Mouse (Mus musculus) left cerebral cortex, adult 18-20 months (tissue): Measurements from ENCODE around the gene Cracr2a. TPM values are rescaled to one million over a fixed set of nuclear protein-coding genes. Genes with fewer than 3 reads are reported as not detected.

Experiments used
- DNase-seq, 2 experiments: peaks; one replicate each; pipeline ENCODE4 v3.0.0; 2021 to 2022; ENCODE audit warnings: low spot score in 2 of 2, mixed read lengths in 1 of 2
- total RNA-seq, 2 experiments: library from RNA; stranded (reverse); gene quantifications; 2 replicates each; pipeline ENCODE4 v1.2.3; 2021

Cracr2a gene
- total RNA-seq, 2 experiments from 2014 or later: 1.5 to 3.0 TPM

DNA sequence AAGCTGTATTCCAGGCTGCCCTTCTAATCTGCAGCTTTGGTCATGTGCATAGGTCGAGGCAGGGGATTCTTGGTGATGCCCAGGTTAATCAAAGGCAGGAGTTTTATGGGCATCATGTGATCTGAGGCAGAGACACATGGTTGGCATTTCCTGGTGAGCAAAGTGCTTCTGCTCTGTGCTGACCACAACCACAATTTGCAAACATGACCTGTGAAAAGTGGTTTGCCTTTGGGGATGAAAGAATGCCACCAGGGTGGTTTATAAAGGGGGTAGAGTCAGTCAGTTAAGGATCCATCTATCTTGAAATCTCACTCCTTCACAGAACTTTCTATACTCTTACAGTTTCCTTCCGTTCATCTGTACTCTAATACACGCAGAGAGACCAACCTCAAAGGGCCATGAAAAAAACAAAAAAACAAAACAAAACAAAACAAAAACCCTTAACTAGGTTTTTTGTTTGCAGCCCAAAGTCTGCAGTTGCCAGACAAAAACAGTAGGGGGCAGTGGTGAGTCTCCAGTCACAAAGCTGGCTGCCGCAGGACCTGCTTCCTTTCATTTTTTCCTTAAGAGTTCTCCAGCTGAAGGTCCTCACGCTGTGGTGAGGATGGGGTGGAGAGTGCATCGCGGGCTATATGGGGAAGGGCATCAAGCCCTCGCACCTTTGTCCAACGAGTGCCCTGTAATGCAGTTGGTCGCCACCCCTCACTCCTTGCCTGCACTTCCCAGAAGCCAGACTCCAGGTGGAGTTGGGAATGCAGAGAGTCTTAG, 56.3 kb downstream of the Cracr2a start:
- DNase-seq: peak; percentile 41 to 49

DNA sequence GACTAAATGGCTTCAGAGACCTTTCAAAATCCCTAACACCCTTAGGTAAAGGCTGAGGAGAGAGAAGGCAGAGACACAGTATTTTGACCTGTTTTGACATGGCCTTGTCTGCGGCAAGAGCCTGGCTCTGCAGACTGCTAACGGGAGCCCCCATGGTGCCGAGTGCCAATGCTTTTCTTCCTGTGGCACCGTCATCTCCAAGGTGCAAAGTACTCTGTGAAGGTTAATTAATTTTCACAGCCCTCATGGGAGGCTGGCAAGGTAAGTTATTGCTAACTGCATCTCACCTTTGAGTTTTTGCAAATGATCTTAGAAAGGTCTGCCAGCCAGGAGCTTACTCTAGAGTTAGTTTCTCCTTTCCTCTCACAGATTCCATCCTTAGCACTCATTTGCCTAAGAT, 57.5 kb downstream of the Cracr2a start:
- DNase-seq: no peak

DNA sequence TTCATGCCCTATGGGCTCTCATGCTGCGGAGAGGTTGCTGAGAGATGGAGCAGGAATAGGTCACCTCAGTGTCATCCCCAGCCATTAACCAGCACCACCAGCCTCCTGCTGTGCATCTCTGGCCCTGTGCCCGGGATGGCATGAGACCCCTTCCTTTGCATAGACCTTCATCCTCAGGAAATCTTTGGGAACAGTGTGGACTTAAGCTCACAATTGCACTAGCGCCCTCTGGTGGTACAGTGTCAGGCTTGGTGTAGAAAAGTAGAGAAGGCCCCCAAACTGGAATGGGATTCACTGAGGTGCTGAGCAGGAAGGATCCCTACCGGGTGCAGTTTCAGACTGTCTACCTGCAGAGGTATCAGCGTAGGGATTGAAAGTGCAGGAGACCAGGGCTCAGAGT, 64.0 kb downstream of the Cracr2a start:
- DNase-seq: peak; percentile 75 to 82

DNA sequence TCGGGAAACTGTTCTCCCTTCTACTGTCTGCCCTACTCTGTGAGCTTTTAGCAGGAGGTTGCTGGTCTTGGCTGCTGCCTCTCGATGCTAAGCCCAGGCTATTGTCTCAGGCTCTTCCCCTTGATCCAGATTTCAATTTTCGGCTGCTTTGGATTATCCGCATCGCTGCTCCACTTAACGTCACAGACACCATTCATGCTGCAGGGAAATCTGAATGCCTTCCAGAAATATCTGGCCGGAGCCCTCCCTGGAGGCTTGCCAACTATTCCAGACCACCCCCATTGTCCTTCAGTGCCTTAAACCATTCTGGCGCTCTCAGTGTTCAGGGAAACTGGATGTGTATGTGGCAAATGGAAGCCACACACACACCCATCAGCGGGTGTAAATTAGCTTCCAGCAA, 66.3 kb downstream of the Cracr2a start:
- DNase-seq: no peak

DNA sequence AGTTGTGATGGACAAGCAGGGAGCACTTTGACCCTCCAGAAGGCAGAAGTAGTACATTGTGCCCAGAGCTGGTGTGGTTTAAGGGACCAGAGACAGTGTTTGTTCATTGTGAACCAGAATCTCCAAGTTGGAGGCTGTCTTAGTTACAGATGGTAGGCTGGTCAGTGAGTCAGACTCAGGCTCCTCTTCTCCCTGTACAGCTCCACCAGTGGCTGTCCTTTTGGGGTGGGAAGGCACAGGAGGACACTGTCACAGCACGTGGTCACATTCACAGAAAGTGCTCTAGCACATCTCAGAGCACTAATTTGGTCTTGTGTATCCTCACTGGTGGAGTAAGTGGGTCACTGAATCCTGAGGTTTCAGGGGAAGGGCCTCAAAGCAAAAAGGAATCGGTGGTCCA, 68.1 kb downstream of the Cracr2a start:
- no peak for DNase-seq

DNA sequence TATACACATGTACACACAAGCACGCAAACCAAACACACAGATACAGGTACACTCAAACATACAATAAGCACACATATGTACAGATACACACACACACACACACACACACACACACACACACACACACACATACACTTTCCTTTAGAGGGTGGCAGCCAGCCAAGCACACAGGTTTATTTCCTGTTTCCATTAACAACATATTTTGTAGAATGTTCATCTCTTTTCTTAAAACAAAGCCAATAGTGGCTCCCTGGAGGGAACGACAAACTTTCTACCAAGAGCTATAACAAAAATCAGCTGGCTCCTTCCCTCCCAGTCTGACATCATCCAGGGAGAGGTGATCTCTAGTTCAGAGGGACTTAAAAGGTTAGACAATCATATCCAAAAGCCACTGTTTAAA, 73.7 kb downstream of the Cracr2a start:
- no peak for DNase-seq

DNA sequence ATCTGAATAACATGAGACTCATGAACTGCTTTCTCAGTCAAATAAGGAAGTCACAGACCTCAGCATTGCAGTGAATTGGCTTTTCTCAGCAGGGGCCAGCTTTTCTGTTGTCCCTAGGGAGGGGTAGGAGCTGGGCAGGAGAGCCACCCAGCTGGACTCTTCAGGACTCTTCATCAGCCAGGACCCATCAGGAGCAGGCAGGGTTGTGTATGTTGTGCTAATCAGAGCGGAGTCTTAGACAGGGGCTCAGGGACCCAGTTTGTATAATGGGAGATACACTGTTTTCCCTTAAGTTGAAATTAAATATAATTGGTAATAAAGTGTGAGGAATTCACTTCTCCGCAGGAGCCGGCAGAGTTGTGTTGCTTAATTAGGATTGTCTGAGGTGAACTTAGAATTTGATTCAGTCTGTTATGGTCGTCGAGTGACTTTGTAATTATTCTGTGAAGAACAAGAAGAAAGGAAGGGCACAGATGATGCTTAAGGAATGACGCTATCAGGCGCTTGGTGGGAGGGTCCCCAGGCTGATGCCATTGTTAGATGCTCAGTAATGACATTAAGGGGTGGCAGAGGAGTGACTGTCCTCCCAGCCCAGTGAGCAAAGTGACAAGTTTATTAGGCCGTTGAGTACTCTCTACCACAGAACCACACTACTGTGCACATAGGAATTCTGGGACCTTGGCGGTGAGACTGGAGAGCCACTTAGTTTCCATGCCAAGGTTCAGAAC, 74.5 kb downstream of the Cracr2a start:
- no peak for DNase-seq

DNA sequence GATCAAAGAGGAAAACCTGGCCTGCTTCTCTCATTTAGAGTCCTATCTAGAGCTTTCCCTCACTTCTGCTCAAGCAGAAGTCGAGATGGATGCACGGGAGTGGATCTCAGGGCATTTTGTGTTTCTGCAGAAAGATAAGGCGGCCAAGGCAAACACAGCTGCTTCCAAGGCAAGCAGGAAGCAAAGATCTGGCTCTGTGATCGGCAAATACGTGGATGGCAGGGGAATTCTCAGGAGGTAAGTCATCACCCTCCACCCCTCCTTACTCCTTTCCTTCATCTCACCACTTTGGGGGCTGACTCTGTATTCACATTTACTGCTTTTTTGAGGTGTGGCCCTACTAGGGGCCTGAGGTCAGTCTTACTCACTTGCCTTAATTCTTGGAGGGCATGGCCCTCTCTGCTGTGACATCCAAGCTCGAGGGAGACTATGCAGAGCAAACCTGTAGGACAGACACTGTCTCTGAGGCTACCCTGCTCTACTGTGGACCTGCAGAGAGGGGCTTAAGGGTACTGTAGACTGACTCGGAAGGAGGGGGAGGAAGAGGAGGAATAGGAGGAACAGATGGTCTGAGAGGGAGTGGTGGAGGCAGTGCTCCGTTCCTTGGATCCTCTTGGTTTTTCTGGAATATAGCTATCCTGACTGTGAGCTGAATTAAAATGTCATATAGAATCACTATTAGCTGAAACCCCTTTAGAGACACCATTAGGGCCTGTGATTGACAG, 80.1 kb downstream of the Cracr2a start:
- no peak for DNase-seq

DNA sequence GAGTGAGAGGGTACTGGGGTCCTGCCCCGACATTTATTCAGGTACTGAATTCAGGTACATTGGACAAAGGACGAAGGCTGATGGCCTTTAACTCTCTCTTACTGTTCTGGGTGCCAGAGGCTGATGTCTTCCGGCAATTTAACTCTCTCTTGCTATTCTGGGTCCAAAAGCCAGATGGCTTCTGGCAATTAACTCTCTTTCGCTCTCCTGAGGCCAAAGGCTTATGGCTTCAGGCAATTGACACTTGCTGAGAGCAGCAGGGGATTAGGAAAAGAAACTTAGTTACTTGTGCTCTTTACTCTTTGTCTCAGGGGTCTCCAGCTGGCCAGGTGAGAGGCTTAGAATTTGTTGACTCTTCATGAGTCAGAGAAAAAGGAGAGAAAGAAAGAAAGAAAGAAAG, 94.8 kb downstream of the Cracr2a start:
- no peak for DNase-seq

DNA sequence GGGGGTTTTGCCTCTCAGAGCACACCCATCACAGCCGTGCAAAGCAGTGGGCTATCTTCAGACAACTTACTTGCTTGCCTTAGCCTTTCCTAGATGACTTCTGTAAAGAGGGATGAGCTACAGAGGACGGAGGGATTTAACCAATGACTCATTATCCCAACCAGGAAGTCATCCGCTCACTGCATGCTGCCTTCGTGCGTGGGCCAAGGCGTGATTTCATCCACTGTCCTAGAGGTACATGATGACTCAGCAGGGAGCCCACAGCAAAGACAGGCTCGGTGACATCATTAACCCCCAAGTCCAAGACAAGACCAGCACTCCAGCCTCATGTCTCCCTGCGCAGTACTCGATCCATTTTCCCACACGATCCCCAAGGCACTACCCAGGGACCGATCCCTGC, 96.0 kb downstream of the Cracr2a start:
- DNase-seq: peak; percentile 36 to 45

DNA sequence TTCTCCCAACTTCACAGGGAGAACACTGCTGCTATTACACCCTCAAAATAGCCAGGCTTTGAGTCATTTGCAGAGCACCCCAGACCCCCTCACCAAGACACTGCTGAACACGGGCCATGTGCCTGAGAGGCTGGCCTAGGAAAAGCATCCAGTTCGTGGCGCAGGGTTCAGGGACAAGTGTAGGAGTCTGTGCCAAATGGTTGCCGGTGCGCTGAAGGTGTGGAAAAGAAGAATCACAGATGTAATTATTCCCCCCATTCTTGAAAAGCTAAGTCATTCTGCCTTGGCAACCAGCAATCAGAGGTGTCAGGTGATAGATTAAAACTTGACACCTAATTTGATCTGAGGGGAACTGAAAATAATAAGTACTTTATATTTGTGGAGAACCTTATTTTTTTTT, 98.3 kb downstream of the Cracr2a start:
- no peak for DNase-seq

DNA sequence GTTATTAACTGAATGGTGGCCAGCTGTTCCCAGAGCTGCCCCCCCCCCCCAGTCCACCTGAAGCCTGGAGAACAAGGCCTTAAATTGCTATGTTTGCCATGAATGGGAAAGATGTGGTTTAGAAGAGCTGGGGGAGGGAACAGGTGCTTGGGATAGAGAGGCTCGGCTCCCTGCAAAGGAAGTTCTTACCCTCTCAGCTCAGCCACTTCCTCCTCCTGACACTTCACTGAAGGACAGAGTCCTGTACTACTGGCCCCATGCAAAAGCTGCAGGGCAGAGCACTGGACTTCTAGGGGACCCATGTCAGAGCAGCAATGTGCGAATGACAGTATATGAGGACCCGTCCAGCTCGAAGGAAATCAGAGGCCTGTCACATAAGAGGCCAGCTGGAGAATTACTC, 98.8 kb downstream of the Cracr2a start:
- no peak for DNase-seq

DNA sequence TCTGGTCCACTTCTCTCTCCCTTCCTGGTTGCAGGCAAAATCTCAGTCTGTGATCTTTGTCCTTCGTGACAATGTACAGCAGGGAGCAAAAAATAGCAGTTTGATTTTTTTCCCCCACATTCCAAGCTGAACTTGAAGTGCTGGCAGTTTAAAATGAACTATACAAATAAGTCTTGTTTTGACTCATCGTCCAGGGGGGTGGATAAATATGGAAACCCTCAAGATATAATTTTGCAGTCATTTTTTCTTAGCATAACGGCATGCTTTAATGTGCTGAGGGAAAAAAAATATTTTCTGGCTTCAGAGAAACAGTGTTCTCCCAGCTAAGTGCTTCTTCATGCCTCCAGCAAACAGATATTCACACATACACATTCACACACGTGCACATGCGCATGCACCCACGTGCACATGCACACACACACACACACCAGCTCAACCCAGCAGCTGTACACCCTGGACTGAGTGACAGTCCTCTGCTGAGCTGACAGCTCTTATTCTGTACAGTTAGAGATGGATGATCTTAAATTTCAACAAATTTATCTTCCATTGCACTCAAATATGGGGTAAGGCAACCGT, 100.7 kb downstream of the Cracr2a start:
- peak in 1 of 2 experiments; percentile 31 for DNase-seq

DNA sequence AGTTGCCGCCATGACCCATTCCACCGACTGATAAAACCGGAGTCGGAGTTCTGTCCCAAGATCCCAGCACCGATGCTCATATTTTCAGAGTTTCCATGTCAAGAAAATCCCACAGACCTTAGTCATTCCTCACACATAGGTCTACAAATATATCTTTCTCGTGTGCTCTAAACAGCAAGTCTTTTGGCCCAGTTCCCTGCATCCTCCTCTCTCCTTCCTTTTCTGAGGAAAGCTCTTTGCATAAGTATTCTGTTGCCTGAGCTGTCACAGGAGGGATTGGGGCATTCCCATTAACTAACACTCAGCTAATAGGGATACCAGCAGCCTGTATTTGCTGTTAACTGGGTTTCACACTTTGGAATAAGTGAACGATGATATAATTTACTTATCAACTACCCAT, 102.1 kb downstream of the Cracr2a start:
- DNase-seq: peak; percentile 62 to 68

DNA sequence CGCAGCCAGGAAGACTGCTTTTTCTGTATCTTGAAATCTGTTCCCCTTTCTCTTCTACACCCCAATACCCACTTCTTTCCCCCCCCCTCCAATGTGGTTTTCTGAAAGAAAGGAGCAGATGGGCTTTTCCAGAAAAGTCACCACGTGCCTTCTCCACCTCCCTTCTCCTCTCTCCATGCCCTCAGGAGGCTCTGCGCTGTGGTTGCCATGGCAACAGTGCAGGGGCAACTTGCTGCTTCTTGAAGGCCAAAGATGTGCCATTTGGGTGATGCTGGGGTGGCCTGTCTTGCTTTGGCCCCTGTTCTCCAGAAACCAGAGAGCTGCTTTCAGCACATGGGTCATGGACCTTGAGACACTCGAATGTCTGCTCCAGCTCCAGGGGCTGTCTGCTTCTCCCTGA, 108.2 kb downstream of the Cracr2a start:
- no peak for DNase-seq

DNA sequence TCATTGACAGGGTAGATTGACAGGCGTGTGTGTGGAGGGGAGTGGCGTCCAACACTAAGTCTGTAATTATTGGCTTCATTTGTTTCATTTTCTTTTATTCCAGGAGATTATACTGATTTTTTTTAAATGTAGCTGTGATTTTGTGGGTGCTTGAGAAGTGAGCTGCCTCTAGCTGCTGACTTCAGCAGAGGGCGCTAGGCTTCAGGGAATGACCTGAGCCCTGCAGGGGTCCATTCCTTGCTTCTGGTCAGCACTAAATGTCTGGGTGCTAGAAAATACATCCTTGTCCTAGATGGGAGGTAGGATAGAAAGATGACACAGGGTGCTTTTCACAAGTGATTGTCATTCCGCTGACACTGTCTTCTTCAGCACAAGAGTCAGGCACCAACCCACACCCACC, 108.9 kb downstream of the Cracr2a start:
- DNase-seq: no peak

DNA sequence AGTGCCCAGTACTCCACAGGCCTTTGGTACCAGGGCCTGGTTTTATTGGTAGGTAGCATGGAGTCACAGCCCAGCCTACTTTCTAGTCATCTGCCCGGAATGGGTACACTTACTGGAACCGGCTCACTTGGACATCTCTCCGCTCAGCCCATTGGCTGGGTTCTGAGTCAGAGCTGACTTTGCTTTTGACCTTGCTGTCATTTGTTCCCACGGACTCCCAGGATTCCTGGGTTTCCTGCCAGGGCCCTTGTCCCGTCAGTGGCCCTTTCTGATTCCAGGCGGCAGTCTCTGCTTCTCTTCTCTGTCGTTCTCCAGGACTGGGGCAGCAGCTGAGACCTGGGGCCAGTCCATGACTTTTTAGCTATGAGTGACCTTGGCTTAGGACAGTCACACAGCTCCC, 110.9 kb downstream of the Cracr2a start:
- DNase-seq: no peak

DNA sequence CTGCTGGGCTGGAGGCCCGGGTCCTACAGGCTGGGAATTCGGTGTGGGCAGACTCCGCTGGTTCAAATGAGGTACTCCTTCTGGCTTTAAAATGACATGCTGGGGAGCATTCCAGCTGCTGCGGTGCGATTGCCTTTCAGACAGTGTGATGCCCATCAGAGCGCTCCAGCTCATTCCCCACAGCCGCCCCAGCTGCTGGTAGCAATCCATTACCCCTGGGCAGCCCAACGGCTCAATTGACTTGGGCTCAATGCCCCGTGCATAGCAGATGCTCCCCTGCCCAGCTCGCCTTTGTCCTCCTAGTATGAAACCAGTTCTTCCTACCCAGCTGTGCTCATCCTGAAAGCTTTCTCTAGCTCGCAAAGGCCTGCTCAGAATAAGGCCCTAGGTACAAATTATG, 115.7 kb downstream of the Cracr2a start:
- DNase-seq: no peak

DNA sequence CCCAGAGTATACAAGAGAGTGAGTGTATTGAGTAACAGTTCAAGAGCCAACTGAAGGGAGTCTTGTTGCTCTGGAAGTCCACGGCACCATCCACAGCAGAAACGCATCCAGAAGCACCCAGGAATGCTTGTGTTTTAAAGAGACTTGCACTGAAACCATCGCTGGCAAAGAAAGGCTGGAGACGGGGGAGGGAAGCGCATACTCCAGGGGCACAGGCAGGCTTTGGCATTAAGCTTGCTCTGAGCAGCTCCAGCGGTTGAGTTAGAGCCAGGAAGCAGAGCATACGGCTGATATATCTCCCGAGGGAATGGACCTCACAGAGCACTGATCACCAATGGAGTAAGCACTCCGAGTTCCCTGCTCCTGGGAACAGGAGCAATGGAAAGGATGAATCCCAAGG, 117.2 kb downstream of the Cracr2a start:
- no peak for DNase-seq

DNA sequence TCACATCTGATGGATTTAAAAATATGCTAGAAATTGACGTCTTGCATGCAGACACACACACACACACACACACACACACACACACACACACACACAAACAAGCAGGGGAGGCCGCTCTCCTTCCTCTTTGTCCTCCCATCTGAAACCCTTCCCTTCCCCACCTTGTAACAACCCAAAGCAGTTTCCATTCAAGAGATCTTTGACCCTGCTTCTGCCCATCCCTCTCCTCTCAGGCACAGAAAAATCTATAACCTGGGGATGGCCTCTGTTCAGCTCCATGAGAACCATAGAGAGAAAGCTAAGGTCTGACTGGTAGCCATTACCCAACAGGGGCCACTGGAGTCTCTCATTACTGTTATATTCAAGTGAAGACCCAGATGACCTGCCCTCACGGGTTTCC, 117.9 kb downstream of the Cracr2a start:
- DNase-seq: no peak

DNA sequence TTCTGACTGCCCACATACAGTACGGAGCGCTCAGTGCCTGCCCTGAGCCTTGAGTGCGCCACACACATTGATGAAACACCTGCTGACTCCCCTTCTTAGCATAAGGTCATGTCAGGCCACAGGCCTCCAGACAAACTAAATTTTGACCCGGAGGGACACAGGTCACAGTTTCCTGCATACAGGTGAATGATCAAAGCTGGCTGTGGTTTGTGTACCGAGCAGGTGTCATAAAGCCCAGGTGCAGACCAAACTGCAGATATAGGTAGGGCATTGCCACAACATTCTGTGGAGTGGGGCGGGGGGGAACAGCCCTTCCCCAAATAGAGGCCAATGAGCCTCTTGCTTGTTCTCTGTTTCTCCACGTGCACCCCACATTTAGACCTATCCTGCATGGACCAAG, 119.6 kb downstream of the Cracr2a start:
- DNase-seq: no peak

DNA sequence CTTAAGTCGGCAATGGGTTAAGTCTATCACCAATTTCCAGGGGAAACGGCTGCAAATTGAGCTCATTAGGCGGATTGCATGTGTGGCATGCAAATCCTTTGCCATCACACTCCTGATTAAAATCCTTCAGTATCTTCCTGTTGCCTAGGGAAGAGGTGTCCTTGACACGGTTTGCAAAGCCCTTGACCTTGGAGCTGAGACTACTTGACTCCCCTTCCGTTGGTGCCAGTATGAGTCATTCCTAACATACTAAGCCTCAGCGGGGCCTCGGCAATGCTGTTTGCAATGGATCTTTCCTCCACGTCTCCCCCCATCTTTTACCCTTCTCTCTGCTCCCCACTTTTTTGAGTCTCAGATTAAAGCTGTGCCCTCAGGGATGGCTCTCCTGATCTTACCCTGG, 122.4 kb downstream of the Cracr2a start:
- DNase-seq: no peak
